Mouse (Mus musculus) small intestine, adult 2 months (tissue): ENCODE results near the gene Cyp2f2.

Experiments used
- CTCF ChIP-seq: fragments of 200-500 bp; IDR thresholded peaks from 2 replicates; pipeline ENCODE4 v1.5.1; 2012; ENCODE audit warnings: low read depth, mild to moderate bottlenecking, control low read depth, inconsistent platforms, low read length, moderate library complexity, mixed read lengths; ENCODE audit not compliant: insufficient replicate concordance, insufficient read length; ENCODE audit errors: extremely low read depth
- POLR2A ChIP-seq: fragments of 200-500 bp; IDR thresholded peaks from 2 replicates; pipeline ENCODE4 v1.6.1; 2012; ENCODE audit warnings: low read depth, mild to moderate bottlenecking, control low read depth, inconsistent platforms, low read length, moderate library complexity

- no peak for TF ChIP-seq CTCF
- no peak for TF ChIP-seq POLR2A
Measured at GRCm38 (mm10) chr7:27136410-27136996, 16.8 kb downstream of the Cyp2f2 start.
